Mouse (Mus musculus) retina, embryonic 14.5 days (tissue): ENCODE results near the gene Hormad1.

ENCODE experiments used
- DNase-seq: peaks from one replicate; pipeline ENCODE4 v3.0.0-alpha.2; 2015; ENCODE audit warnings: low spot score

Hormad1 gene

DNA sequence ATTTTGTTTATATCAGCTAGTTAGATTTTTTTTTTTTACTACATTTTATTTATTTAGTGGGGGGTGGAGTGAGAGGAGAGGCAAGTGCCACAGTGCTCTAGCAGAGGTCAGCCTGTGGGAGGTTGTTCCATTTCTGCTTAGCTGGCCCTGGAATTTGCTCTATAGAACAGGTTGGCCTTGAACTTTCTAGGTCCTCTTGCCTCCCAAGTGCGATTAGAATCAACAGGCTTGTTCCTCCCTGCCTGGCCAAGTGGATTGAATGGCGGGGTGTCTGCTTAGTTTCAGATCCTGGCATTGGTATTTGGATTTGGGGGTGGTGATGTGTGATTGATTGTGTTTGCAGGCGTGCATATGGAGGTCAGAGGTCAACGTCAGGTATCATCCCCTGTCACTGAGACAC is 76.6 kb downstream of the Hormad1 start:
- no peak for DNase-seq
